Mouse (Mus musculus) urinary bladder, postnatal 0 days (tissue): ENCODE measurements around the gene Card6. TPM values are rescaled to one million over a fixed set of nuclear protein-coding genes. Genes with fewer than 3 reads are reported as not detected.

Experiments used
- polyA plus RNA-seq: library from polyadenylated mRNA; unstranded; fragments of >200 nt; fragmentation: Nextera tagmentation; extraction: Ambion mirVana; gene quantifications from 2 replicates; pipeline ENCODE4 v1.2.1, GENCODE M21; 2015

Card6 gene
- polyA plus RNA-seq: 1.3 and 1.5 TPM in 2 replicates

DNA sequence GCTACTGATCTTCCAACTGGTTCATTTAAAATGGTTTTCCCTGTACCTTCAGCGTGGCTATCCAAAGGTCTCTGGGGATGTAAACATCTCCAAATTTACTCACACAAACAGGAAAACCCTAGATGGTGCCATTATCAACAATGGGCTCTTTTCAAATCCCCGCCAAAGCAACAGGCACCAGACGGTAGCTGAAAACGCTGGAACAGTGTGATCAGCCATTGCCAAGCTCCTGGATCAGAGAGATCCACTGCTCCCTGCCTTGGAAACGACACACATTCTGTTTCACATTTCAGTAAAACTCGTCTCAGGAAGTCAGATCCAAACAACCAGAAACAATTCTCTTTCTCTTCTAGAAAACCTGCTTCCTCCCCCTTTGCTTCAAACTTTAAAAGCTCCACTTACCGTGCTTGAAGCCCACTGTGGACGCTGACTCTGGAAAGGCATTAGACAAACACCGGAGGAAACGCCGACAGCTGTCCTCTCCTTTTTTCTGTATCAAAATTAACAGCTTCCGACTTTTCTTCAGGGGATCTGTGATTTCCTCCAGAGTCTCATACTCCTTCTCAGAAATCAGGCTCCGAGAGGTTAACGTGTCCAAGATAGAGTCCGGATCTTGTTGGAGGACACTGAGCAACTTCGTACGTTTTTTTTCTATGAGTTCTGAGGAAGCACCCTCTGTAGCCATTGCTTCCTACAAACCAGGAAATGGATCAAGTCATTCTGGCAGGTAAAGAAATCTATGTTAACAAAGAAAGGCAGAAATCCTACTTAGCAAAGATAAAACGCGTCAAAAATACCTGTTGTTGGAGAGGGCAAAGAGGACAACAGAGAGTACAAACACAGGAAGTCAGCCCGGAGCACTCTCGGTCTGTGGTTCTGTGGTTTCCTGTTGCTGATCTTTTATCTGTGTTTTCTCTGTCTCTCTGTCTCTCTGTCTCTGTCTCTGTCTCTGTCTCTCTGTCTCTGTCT, at the start of gene Card6:
TSS of gene Card6 (minus strand) at position 854 of the 969 bp plus-strand sequence.

GRCm38 (mm10) chr15:5143361-5144020, 35.2 kb upstream of the Card6 start, which contains the start of gene Prkaa1:
Gene Prkaa1 (plus strand): TSS chr15:5143861.

DNA sequence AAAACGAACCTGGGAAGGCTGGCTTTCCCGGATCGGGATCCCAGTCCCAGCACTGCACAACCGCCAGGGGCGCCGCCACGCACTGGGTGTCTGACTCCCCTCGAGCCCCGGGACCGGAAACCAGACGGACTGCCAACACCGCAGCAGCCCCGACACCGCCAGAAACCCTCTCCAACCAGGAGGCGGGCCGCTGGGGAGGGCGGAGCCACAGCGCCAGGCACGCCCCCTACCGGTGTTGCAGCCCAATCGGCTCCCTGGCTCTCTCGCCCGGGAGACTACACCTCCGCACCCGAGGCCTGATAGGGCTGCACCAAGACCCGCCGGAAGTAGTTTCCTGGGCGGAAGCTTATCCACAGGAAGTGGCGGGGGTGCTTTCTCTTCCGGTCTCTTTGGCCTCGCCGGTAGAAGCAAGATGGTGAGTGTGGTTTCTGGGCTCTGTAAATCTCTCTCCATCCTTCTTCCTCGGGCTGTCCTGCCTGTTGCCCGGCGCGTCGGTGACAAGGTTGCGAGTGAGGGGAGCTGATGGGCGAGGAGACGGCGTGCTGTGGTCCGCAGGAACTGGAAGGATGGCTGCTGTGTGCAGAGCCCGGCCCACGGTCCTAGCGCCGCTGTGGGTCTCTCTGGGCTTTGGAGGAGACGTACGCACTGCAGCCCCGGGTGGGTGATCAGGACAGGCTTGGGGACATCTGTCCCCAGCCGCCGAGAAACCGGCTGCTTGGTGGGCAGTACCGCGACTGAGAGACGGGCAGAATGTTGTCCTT, 8.1 kb upstream of the Card6 start, which contains the start of gene Rpl37:
TSS of gene Rpl37 (plus strand) at position 376 of the 761 bp plus-strand sequence.

DNA sequence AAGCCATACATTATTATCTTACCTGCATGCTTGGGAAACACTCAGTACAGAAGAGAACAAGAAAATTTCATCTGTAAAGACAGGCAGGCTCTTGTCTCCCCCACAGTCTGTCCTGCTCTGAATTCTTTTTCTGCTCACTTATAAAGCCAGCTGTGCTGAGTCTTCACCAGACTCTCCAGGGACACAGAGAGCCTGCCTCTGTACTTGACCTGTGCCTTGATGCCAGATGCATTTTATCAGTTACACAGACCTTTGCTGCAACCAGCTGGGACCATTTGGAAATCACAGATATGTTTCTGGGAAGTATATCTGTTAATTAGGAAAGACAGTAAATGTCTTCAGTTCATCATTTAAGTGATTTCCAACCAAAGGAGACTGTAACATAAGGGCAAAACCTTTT, 44.7 kb downstream of the Card6 start, which contains the start of gene C7:
TSS of gene C7 (minus strand) at position 106 of the 400 bp plus-strand sequence.

Other genes with a start within 250 kb of the Card6 start
- not detected in 2 replicates for gene Mroh2b, start 209.8 kb downstream of the Card6 start, polyA plus RNA-seq
- 2.2 and 2.3 TPM in 2 replicates for gene C7, start 44.8 kb downstream of the Card6 start, polyA plus RNA-seq
- 543 and 614 TPM in 2 replicates for gene Rpl37, start 8.1 kb upstream of the Card6 start, polyA plus RNA-seq
- gene Prkaa1, start 35.3 kb upstream of the Card6 start, polyA plus RNA-seq: 14.1 and 16.7 TPM in 2 replicates
- gene Ttc33, start 77.0 kb upstream of the Card6 start, polyA plus RNA-seq: 29.8 and 31.6 TPM in 2 replicates
- gene Ptger4, start 135.6 kb upstream of the Card6 start, polyA plus RNA-seq: 5.7 and 6.3 TPM in 2 replicates